Mouse (Mus musculus) MEL (cell line): ENCODE data around the gene Filip1l. TPM values are rescaled to one million over a fixed set of nuclear protein-coding genes. Genes with fewer than 3 reads are reported as not detected.
"Not testable (repeated sequence)": the region's sequence is repeated elsewhere in the genome, so short reads cannot be mapped to it uniquely, and the experiment has no call there.

Source experiments
- DNase-seq: peaks from one replicate; pipeline ENCODE4 v3.0.0; 2011; ENCODE audit warnings: low read depth, low spot score
- H3K27ac ChIP-seq: 2 replicates; pipeline ENCODE4 v1.5.1; 2012; ENCODE audit warnings: low read depth, mild to moderate bottlenecking, control low read depth, low read length, moderate library complexity; ENCODE audit not compliant: control insufficient read depth
- H3K27me3 ChIP-seq, 2 experiments: fragments of 150-350 bp in 1 of 2; sonication (generic) in 1 of 2; 2 replicates each; pipeline ENCODE4 v1.6.1; 2012; ENCODE audit warnings: low read length in 2 of 2, mild to moderate bottlenecking in 2 of 2, improper control_type of control experiment in 1 of 2, moderate library complexity in 1 of 2; ENCODE audit not compliant: insufficient read depth in 2 of 2, control insufficient read depth in 1 of 2
- H3K36me3 ChIP-seq, 2 experiments: 2 replicates each; pipeline ENCODE4 v1.6.1; 2012 to 2014; ENCODE audit warnings: low read length in 2 of 2, improper control_type of control experiment in 1 of 2, inconsistent platforms in 1 of 2, mild to moderate bottlenecking in 1 of 2; ENCODE audit not compliant: insufficient read depth in 2 of 2, control insufficient read depth in 1 of 2
- H3K4me1 ChIP-seq, 2 experiments: fragments of 150-350 bp in 1 of 2; sonication (generic) in 1 of 2; 2 replicates each; pipeline ENCODE4 v1.6.1; 2012; ENCODE audit warnings: low read length in 2 of 2, improper control_type of control experiment in 1 of 2, mild to moderate bottlenecking in 1 of 2; ENCODE audit not compliant: insufficient read depth in 2 of 2, control insufficient read depth in 1 of 2
- H3K4me3 ChIP-seq, 2 experiments: fragments of 150-350 bp in 1 of 2; sonication (generic) in 1 of 2; 2 replicates each; pipeline ENCODE4 v1.5.1; 2012; ENCODE audit warnings: low read depth in 2 of 2, low read length in 2 of 2, mild to moderate bottlenecking in 2 of 2, moderate library complexity in 2 of 2, control low read depth in 1 of 2, improper control_type of control experiment in 1 of 2; ENCODE audit not compliant: control insufficient read depth in 1 of 2, insufficient read depth in 1 of 2
- H3K79me2 ChIP-seq: 2 replicates; pipeline ENCODE4 v1.6.1; 2012; ENCODE audit warnings: mild to moderate bottlenecking, low read length, moderate library complexity; ENCODE audit not compliant: control insufficient read depth, poor library complexity, insufficient read depth
- H3K9ac ChIP-seq: 2 replicates; pipeline ENCODE4 v1.6.1; 2012; ENCODE audit warnings: low read depth, mild to moderate bottlenecking, control low read depth, low read length, moderate library complexity; ENCODE audit not compliant: control insufficient read depth, poor library complexity, severe bottlenecking
- H3K9me3 ChIP-seq: fragments of 150-350 bp; sonication (generic); replicated peaks from 2 replicates; pipeline ENCODE4 v1.6.1; 2012; ENCODE audit warnings: mild to moderate bottlenecking, low read length, improper control_type of control experiment, moderate library complexity; ENCODE audit not compliant: insufficient read depth
- BHLHE40 ChIP-seq: IDR thresholded peaks from 2 replicates; pipeline ENCODE4 v1.6.1; 2012; ENCODE audit warnings: low read depth, mild to moderate bottlenecking, inconsistent platforms, low read length, improper control_type of control experiment, borderline replicate concordance
- CHD1 ChIP-seq: IDR thresholded peaks from 2 replicates; pipeline ENCODE4 v1.6.1; 2012; ENCODE audit warnings: low read depth, mild to moderate bottlenecking, inconsistent platforms, low read length, improper control_type of control experiment
- CHD2 ChIP-seq: IDR thresholded peaks from 2 replicates; pipeline ENCODE4 v1.6.1; 2011; ENCODE audit warnings: low read length, improper control_type of control experiment
- CTCF ChIP-seq, 3 experiments: IDR thresholded peaks in 2 of 3; conservative IDR thresholded peaks in 1 of 3; 2 replicates each; pipeline ENCODE4 v1.5.1; 2011 to 2012; ENCODE audit warnings: low read length in 3 of 3, low read depth in 2 of 3, mild to moderate bottlenecking in 2 of 3, improper control_type of control experiment in 1 of 3, inconsistent platforms in 1 of 3, mixed read lengths in 1 of 3, moderate library complexity in 1 of 3; ENCODE audit not compliant: control insufficient read depth in 1 of 3, insufficient read depth in 1 of 3, poor library complexity in 1 of 3, severe bottlenecking in 1 of 3
- EP300 ChIP-seq, 2 experiments: IDR thresholded peaks; 2 replicates each; pipeline ENCODE4 v1.6.1; 2011; ENCODE audit warnings: improper control_type of control experiment in 2 of 2, low read length in 2 of 2, low read depth in 1 of 2, mild to moderate bottlenecking in 1 of 2
- GATA1 ChIP-seq: IDR thresholded peaks from 2 replicates; pipeline ENCODE4 v1.6.1; 2011; ENCODE audit warnings: low read depth, low read length, improper control_type of control experiment
- JUND ChIP-seq: IDR thresholded peaks from 2 replicates; pipeline ENCODE4 v1.6.1; 2011; ENCODE audit warnings: low read depth, mild to moderate bottlenecking, improper control_type of control experiment, low read length
- MAX ChIP-seq: IDR thresholded peaks from 2 replicates; pipeline ENCODE4 v1.6.1; 2011; ENCODE audit warnings: low read length, improper control_type of control experiment
- MAZ ChIP-seq: IDR thresholded peaks from 2 replicates; pipeline ENCODE4 v1.6.1; 2012; ENCODE audit warnings: low read depth, mild to moderate bottlenecking, inconsistent platforms, low read length, improper control_type of control experiment
- MXI1 ChIP-seq: IDR thresholded peaks from 2 replicates; pipeline ENCODE4 v1.6.1; 2011; ENCODE audit warnings: mild to moderate bottlenecking, low read depth, low read length, improper control_type of control experiment
- NELFE ChIP-seq: IDR thresholded peaks from 2 replicates; pipeline ENCODE4 v1.6.1; 2011; ENCODE audit warnings: low read depth, low read length, improper control_type of control experiment
- POLR2A ChIP-seq, 2 experiments: IDR thresholded peaks; 2 replicates each; pipeline ENCODE4 v1.6.1; 2011 to 2012; ENCODE audit warnings: low read length in 2 of 2, mild to moderate bottlenecking in 2 of 2, control low read depth in 1 of 2, improper control_type of control experiment in 1 of 2, low read depth in 1 of 2, moderate library complexity in 1 of 2; ENCODE audit not compliant: control insufficient read depth in 1 of 2, insufficient read depth in 1 of 2, poor library complexity in 1 of 2
- RAD21 ChIP-seq: IDR thresholded peaks from 2 replicates; pipeline ENCODE4 v1.6.1; 2011; ENCODE audit warnings: mild to moderate bottlenecking, low read depth, low read length, improper control_type of control experiment
- RCOR1 ChIP-seq: IDR thresholded peaks from 2 replicates; pipeline ENCODE4 v1.6.1; 2012; ENCODE audit warnings: low read depth, mild to moderate bottlenecking, inconsistent platforms, low read length, improper control_type of control experiment
- SIN3A ChIP-seq: IDR thresholded peaks from 2 replicates; pipeline ENCODE4 v1.6.1; 2012; ENCODE audit warnings: low read length, improper control_type of control experiment, inconsistent platforms
- SMC3 ChIP-seq: IDR thresholded peaks from 2 replicates; pipeline ENCODE4 v1.6.1; 2011; ENCODE audit warnings: low read depth, low read length, improper control_type of control experiment
- TBP ChIP-seq: IDR thresholded peaks from 2 replicates; pipeline ENCODE4 v1.8.0; 2011; ENCODE audit warnings: low read depth, low read length, improper control_type of control experiment
- USF1 ChIP-seq: IDR thresholded peaks from 2 replicates; pipeline ENCODE4 v1.6.1; 2014; ENCODE audit warnings: low read depth, mild to moderate bottlenecking, inconsistent platforms, low read length, improper control_type of control experiment, moderate library complexity
- ZC3H11A ChIP-seq: IDR thresholded peaks from 2 replicates; pipeline ENCODE4 v1.6.1; 2012; ENCODE audit warnings: low read depth, mild to moderate bottlenecking, inconsistent platforms, low read length, improper control_type of control experiment
- ZNF384 ChIP-seq: IDR thresholded peaks from 2 replicates; pipeline ENCODE4 v1.6.1; 2012; ENCODE audit warnings: low read depth, mild to moderate bottlenecking, inconsistent platforms, low read length, improper control_type of control experiment
- polyA plus RNA-seq, 2 experiments: library from polyadenylated mRNA; stranded (reverse) in 1 of 2; unstranded in 1 of 2; fragments of >175 nt in 1 of 2; fragments of >200 nt in 1 of 2; gene quantifications; 2 replicates each; pipeline versions ENCODE4 v1.2.1 to v1.2.4; 2012; ENCODE audit warnings: low replicate concordance in 2 of 2, low read depth in 1 of 2; ENCODE audit not compliant: insufficient read length in 2 of 2, insufficient read depth in 1 of 2, missing spikeins in 1 of 2
- total RNA-seq: library from RNA; depleted of rRNA; stranded (reverse); fragments of 300-350 nt; gene quantifications from 2 replicates; pipeline ENCODE4 v1.2.3, GENCODE M21; 2012

The Filip1l gene
- total and polyA plus RNA-seq, 3 experiments = 0.27 to 1.8 TPM; not detected in 1

DNA sequence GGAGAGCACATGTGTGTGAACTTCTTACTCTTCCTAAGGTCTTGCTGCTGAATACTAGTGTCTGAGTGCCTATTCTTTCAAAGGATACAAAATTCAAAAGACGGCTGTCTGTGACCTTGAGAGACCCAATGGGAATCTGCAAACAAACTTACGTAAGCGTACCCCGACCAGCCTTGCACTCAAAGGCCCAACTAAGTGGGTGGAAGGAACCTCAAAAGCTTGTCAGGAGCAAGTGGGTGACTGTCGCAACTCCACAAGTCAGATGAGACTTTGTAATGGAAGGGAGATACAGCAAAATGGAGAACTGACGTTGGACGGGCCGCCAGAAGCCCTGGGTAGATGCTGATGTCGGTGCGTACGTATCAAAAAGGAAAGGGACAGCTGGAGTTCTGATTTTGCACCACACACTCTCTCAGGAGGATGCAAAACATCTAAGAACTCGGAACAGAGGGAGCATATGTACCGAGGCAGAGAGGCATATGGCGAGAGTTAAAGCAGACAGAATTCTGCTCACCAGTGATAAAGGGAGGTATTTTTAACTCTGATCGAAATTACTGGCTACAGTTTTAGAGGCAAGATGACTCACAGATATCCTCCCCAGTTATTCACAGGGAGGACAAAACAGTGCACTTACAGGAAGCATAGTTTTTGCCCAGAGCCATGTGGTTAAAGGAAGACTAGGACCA lies 36.8 kb downstream of the Filip1l start:
- TF ChIP-seq BHLHE40 (no peak), MAZ (no peak), MXI1 (no peak), POLR2A (IDR thresholded peaks at IDR 0.05; ENCODE audit: control insufficient read depth in 1 of 2, insufficient read depth in 1 of 2, low read depth in 1 of 2, low read length in 2 of 2, poor library complexity in 1 of 2) (no peak), JUND (no peak), NELFE (no peak), ZC3H11A (no peak), USF1 (no peak), EP300 (IDR thresholded peaks at IDR 0.05; ENCODE audit: low read depth in 1 of 2, low read length in 2 of 2) (peak in 1 of 2 experiments; percentile 30; a peak in 1 of 4 replicates), SMC3 (no peak), ZNF384 (no peak), SIN3A (no peak), CHD1 (no peak), RAD21 (no peak), RCOR1 (no peak), CTCF (IDR thresholded peaks at IDR 0.05 in 2 of 3, conservative IDR thresholded peaks at IDR 0.05 in 1 of 3; ENCODE audit: control insufficient read depth in 1 of 3, insufficient read depth in 1 of 3, low read depth in 2 of 3, low read length in 3 of 3, poor library complexity in 1 of 3, severe bottlenecking in 1 of 3) (no peak), CHD2 (no peak), MAX (peak; percentile 25; the same call in 1 of the 2 replicates), GATA1 (0 out of 2 replicates have a peak, but pooled peaks have one; percentile 19), TBP (no peak)
- H3K27ac ChIP-seq = peak overlapping the region; percentile 33
- H3K27me3 ChIP-seq = no peaks in the 10 kb centered on the region; a peak in 1 of 4 replicates
- no peak overlapping the region for H3K4me3 ChIP-seq
- H3K36me3 ChIP-seq = no peaks in the 10 kb centered on the region
- H3K4me1 ChIP-seq = no peaks in the 10 kb centered on the region
- H3K79me2 ChIP-seq = no peaks in the 10 kb centered on the region
- no peak overlapping the region for H3K9ac ChIP-seq
- peak; percentile 46 for DNase-seq
- H3K9me3 ChIP-seq = no peaks in the 10 kb centered on the region

DNA sequence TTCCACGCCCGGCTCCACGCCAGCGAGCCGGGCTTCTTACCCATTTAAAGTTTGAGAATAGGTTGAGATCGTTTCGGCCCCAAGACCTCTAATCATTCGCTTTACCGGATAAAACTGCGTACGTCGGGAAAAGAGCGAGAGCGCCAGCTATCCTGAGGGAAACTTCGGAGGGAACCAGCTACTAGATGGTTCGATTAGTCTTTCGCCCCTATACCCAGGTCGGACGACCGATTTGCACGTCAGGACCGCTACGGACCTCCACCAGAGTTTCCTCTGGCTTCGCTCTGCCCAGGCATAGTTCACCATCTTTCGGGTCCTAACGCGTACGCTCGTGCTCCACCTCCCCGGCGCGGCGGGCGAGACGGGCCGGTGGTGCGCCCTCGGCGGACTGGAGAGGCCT lies 38.3 kb downstream of the Filip1l start:
- H3K4me3 ChIP-seq, DNase-seq, H3K9ac ChIP-seq, H3K4me1 ChIP-seq, H3K9me3 ChIP-seq, H3K79me2 ChIP-seq, H3K27me3 ChIP-seq, H3K27ac ChIP-seq, H3K36me3 ChIP-seq: not testable (repeated sequence)
